Mouse (Mus musculus) cerebellum, adult 2 months (tissue): ENCODE data around the gene Tat. TPM values are rescaled to one million over a fixed set of nuclear protein-coding genes. Genes with fewer than 3 reads are reported as not detected.

Source experiments
- DNase-seq, 2 experiments: peaks; one replicate each; pipeline ENCODE4 v3.0.0; 2021
- H3K27ac ChIP-seq: fragments of 200-500 bp; 2 replicates; pipeline ENCODE4 v1.5.1; 2012; ENCODE audit warnings: low read length, control low read depth, inconsistent platforms; ENCODE audit not compliant: insufficient read depth
- H3K27me3 ChIP-seq: fragments of 200-500 bp; 2 replicates; pipeline ENCODE4 v1.6.1; 2012; ENCODE audit warnings: inconsistent platforms, mild to moderate bottlenecking, low read length, moderate library complexity; ENCODE audit not compliant: control insufficient read depth, insufficient read depth
- H3K4me1 ChIP-seq: fragments of 200-500 bp; 2 replicates; pipeline ENCODE4 v1.6.1; 2011; ENCODE audit warnings: low read length; ENCODE audit not compliant: control insufficient read depth, insufficient read depth
- H3K4me3 ChIP-seq: fragments of 200-500 bp; replicated peaks from 2 replicates; pipeline ENCODE3; 2011; ENCODE audit warnings: mild to moderate bottlenecking, low read depth, low read length, control low read depth; ENCODE audit not compliant: insufficient read depth
- CTCF ChIP-seq: fragments of 200-500 bp; IDR thresholded peaks from 2 replicates; pipeline ENCODE4 v1.5.1; 2011; ENCODE audit warnings: low read depth, mild to moderate bottlenecking, control low read depth, low read length, moderate library complexity, borderline replicate concordance; ENCODE audit not compliant: insufficient read depth
- POLR2A ChIP-seq: fragments of 200-500 bp; IDR thresholded peaks from 2 replicates; pipeline ENCODE4 v1.6.1; 2011; ENCODE audit warnings: low read length, control low read depth, borderline replicate concordance; ENCODE audit not compliant: insufficient read depth
- WGBS: fragments of 180-500 bp; shearing (Covaris S2); methylation state at CpG from one replicate; pipeline ENCODE4 v1.1.7; 2018; 5-methylcytosine and 5-hydroxymethylcytosine counted together
- polyA plus RNA-seq: library from polyadenylated mRNA; depleted of rRNA; stranded (reverse); fragments of >200 nt; gene quantifications from 2 replicates; pipeline ENCODE4 v1.2.3, GENCODE M21; 2012; rRNA removed

Gene Tat
- polyA plus RNA-seq: 0.05 TPM in 1 of 2 replicates, not detected in the other

GRCm38 (mm10) chr8:109990224-109990623 is at the start of gene Tat:
Gene Tat, plus strand, starts transcription at chr8:109990437.
- 75% methylated on average over 8 of the region's 8 CpGs for WGBS
- Histone ChIP-seq H3K27me3 (no peaks in the 10 kb centered on the region), H3K4me3 (no peak within 1 kb of the TSS), H3K4me1 (no peaks in the 10 kb centered on the region), H3K27ac (no peak within 1 kb of the TSS)
- no peak for DNase-seq
- TF ChIP-seq POLR2A (no peak), CTCF (no peak)

GRCm38 (mm10) chr8:109941606-109942360 is 48.5 kb upstream of the Tat start:
- H3K27ac ChIP-seq: no peak overlapping the region
- H3K4me3 ChIP-seq: no peak overlapping the region
- no peak for TF ChIP-seq POLR2A
- TF ChIP-seq CTCF: no peak
- no peaks in the 10 kb centered on the region for H3K27me3 ChIP-seq
- peak in 1 of 2 experiments; percentile 15 for DNase-seq
- no peaks in the 10 kb centered on the region for H3K4me1 ChIP-seq
- 71% methylated on average over 2 of the region's 2 CpGs for WGBS

GRCm38 (mm10) chr8:109945153-109945632 is 45.0 kb upstream of the Tat start:
- no peak overlapping the region for H3K4me3 ChIP-seq
- TF ChIP-seq POLR2A: no peak
- TF ChIP-seq CTCF: no peak
- no peaks in the 10 kb centered on the region for H3K27me3 ChIP-seq
- no peak overlapping the region for H3K27ac ChIP-seq
- DNase-seq: no peak
- 45% methylated on average over 9 of the region's 9 CpGs for WGBS
- 0 out of 2 replicates have a peak, but pooled peaks cover 3% of the 10 kb centered on the region for H3K4me1 ChIP-seq

- Histone ChIP-seq H3K27ac (no peak overlapping the region), H3K4me3 (no peak overlapping the region), H3K27me3 (no peaks in the 10 kb centered on the region), H3K4me1 (0 out of 2 replicates have a peak, but pooled peaks cover 3% of the 10 kb centered on the region)
- TF ChIP-seq POLR2A (no peak), CTCF (no peak)
- DNase-seq: no peak
- WGBS: 54% methylated on average over 7 of the region's 7 CpGs
These were observed 44.5 kb upstream of the Tat start for GRCm38 (mm10) chr8:109945694-109946093.

GRCm38 (mm10) chr8:109946272-109946671 is 44.0 kb upstream of the Tat start:
- WGBS: 90% methylated on average over 7 of the region's 7 CpGs
- 0 out of 2 replicates have a peak, but pooled peaks cover 3% of the 10 kb centered on the region for H3K4me1 ChIP-seq
- no peak for DNase-seq
- no peak overlapping the region for H3K27ac ChIP-seq
- TF ChIP-seq CTCF: no peak
- no peak for TF ChIP-seq POLR2A
- no peak overlapping the region for H3K4me3 ChIP-seq
- H3K27me3 ChIP-seq: no peaks in the 10 kb centered on the region

- 6% methylated on average over 26 of the region's 26 CpGs for WGBS
- no peaks in the 10 kb centered on the region for H3K27me3 ChIP-seq
- H3K4me3 ChIP-seq: peak overlapping the region; percentile 54
- peak; percentile 45 to 64 for DNase-seq
- peak; percentile 68 for TF ChIP-seq CTCF
- TF ChIP-seq POLR2A: no peak
- H3K27ac ChIP-seq: no peak overlapping the region
- 0 out of 2 replicates have a peak, but pooled peaks cover 3% of the 10 kb centered on the region for H3K4me1 ChIP-seq
These were observed 42.6 kb upstream of the Tat start for GRCm38 (mm10) chr8:109947447-109948284.

GRCm38 (mm10) chr8:109948285-109948564 is 42.0 kb upstream of the Tat start:
- 11% methylated on average over 19 of the region's 19 CpGs for WGBS
- no peak overlapping the region for H3K27ac ChIP-seq
- peak in 1 of 2 experiments; percentile 48 for DNase-seq
- H3K4me3 ChIP-seq: peak overlapping the region; percentile 54
- no peaks in the 10 kb centered on the region for H3K27me3 ChIP-seq
- no peak for TF ChIP-seq CTCF
- no peak for TF ChIP-seq POLR2A
- H3K4me1 ChIP-seq: 0 out of 2 replicates have a peak, but pooled peaks cover 3% of the 10 kb centered on the region
